Mouse (Mus musculus) telencephalon, adult 2 months (tissue): ENCODE data around the gene Slc22a16.
A peak's percentile ranks its signal among the peaks of the same experiment; 100 is the strongest.
"Not testable (repeated sequence)": the region's sequence is repeated elsewhere in the genome, so short reads cannot be mapped to it uniquely, and the experiment has no call there.

Experiments
- DNase-seq: peaks from one replicate; pipeline ENCODE4 v3.0.0-alpha.2; 2011; ENCODE audit warnings: low read depth, low spot score

Slc22a16 gene

GRCm38 (mm10) chr10:40570036-40570435, at the start of gene Slc22a16:
TSS of gene Slc22a16 (plus strand) at chr10:40570336.
- DNase-seq, result no peak

GRCm38 (mm10) chr10:40521579-40521978, 48.6 kb upstream of the Slc22a16 start:
- no peak for DNase-seq

GRCm38 (mm10) chr10:40523312-40523975, 46.7 kb upstream of the Slc22a16 start:
- peak; percentile 59 for DNase-seq

DNA sequence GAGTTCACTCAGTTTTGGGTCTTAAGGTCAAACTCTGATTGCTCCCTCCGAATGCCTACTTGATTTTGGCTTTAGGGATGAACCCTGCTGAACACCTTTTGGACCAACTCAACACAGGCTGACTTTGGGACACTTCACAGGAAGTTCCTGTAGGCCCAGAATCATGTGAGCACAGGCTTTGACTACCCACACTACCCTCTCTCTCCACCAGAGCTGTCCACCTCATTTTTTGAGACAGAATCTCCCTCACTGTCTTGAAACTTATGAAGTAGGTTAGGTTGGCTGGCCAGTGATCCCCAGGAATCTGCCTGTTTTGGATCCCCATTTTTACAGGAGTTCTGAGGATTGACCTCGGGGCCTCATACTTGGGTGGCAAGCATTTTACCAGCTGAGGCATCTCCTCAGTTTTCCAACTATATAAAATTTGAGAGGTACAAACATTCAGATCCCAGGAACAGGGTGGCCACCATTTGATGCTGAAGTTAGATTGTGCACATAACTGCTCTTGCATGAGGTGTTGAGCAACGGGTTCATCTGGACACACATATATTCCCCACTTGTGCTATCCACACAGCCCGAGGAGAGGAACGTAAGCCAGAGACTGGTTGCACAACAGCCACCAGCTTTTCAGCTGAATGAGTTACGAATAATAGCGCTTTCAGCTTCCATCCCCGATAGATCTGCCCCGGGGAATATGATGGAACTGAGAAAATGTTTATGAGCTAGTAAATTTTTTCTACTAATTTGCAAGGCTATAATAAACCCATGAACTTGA, 45.9 kb upstream of the Slc22a16 start:
- no peak for DNase-seq

GRCm38 (mm10) chr10:40524991-40525390, 45.1 kb upstream of the Slc22a16 start:
- DNase-seq, result no peak

- no peak for DNase-seq
These were observed 44.5 kb upstream of the Slc22a16 start for GRCm38 (mm10) chr10:40525616-40526155.

DNA sequence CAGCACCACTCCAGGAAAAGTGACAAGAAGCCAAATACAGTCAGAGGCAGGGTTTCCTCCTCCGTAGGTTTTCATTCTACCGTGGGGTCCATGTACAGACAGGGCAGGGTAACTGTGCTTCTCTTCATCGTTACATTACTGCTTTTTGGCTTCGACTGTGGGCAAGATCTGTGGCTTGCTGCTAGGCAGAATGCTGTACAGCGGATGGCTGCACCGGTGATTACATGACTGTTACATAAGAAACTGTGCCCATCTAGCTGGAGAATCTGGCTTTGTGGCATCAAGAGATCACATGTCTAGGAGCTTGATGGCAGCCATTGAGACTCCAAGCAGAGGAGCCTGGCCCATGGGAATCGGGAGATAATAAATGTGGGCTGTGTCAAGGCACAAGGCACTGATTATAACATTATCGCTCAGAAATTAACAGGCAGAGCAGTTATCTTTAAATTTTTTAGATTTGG, 43.8 kb upstream of the Slc22a16 start:
- no peak for DNase-seq

GRCm38 (mm10) chr10:40526986-40527385, 43.1 kb upstream of the Slc22a16 start:
- DNase-seq, result no peak

GRCm38 (mm10) chr10:40527573-40527972, 42.6 kb upstream of the Slc22a16 start:
- DNase-seq, result no peak

GRCm38 (mm10) chr10:40528668-40529067, 41.5 kb upstream of the Slc22a16 start:
- DNase-seq, result no peak

- DNase-seq, result no peak
These were observed 40.5 kb upstream of the Slc22a16 start for GRCm38 (mm10) chr10:40529617-40530016.

DNA sequence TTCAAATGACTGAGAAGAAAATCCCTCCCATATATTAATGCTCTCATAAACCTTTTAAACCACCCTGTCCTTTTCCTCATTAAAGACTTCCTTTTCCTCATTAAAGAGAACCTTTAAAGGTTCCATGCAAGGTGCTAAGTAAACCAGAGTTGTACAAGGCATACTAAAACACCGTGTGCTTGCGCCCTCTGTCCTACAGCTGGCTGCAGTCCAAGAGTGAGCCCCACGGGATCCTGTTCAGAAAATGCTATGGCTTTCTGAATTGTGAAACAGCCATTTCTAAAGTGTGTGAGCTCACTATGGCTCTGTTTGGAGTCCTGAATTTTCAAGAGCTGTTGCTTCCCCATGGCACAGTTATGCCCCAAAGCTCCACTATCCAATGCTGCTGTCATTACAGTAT, 39.5 kb upstream of the Slc22a16 start:
- DNase-seq, result no peak

- not testable (repeated sequence) for DNase-seq
These were observed 37.5 kb upstream of the Slc22a16 start for GRCm38 (mm10) chr10:40532586-40532985.

DNA sequence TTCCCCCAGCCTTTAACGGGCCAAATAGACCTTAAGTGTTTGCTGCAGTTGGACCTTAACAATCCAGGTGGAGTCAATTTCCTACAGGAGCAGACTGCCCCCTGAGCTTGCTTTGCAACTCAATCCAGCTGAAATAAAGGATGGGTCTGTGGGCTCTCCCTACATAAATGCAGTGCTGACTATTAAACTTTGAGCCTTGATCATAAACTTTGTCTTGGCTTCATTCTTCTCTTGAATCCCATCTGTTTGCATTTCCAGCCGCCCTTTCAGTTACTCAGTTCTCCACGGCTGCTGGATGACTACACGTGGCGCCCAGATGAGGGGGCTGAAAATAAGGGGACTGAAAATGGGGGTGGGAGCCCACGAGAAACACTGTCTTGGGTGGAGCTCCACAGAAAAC, 28.8 kb upstream of the Slc22a16 start:
- no peak for DNase-seq

GRCm38 (mm10) chr10:40549317-40549716, 20.8 kb upstream of the Slc22a16 start:
- DNase-seq, result no peak

- DNase-seq, result no peak
These were observed 18.3 kb upstream of the Slc22a16 start for GRCm38 (mm10) chr10:40551801-40552200.

GRCm38 (mm10) chr10:40565695-40566094, 4.4 kb upstream of the Slc22a16 start:
- not testable (repeated sequence) for DNase-seq

DNA sequence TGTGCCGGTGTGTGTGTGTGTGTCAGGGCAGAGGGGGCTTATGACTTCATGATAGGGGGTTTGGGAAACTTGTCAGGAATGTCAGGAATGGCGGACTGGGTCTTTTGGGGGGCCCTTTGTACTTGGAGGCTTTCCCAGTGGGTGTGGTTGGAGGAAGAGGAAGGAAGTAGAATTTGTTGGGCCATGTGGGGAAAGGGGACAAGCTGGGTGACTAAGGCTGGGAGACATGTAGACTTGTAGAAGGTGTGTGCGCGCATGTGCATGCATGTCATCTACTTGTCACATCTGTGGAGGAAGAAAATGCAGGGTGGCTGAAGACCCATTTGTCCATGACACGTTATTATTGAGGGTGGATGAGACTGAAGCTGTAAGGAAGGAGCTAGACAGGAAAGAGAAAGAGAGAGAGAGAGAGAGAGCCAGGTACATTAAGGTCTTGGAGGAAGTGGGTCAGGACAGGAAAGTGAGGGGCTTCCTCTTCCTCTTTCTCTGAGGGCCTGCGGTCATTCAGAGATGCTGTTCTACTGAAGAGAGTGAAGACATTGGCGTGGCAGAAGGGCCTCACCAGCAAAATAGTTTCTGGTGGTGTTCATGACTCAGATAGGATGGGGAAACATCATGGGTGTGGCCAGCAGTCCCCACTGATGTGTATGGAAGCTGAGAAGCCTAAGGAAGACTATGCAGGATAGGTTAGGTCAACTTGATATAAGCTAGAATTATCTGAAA, 5.9 kb downstream of the Slc22a16 start:
- no peak for DNase-seq

DNA sequence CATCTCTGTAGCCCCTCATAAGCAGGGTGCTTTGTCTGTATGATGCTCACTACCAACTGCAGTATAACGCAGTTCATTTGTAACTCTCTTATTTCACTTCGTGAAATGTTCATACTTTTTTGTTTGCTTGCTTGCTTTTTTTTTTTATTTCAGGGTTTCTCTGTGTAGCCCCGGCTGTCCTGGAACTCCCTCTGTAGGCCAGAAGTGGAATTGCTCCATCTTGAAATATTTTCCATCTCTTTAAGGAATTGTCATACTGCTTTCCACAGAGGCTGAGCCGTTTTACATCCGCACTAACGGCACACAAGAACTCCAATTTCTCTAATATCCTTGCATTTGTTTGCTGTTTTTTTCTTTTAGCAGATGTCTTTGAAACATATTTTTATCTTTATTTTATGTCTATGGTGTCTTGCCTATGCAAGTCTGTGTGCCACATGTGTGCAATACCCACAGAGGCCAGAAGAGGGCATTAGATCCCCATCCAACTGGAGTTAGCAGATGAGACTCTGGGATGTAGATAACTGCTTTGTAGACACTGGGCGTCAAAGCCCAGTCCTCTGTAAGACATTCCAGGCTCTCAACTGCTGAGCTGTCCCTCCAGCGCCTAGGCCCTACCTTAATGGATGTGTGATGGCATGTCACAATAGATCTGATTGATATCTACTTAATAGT, 13.6 kb downstream of the Slc22a16 start:
- DNase-seq, result no peak

GRCm38 (mm10) chr10:40592186-40592585, 22.1 kb downstream of the Slc22a16 start:
- peak; percentile 47 for DNase-seq

GRCm38 (mm10) chr10:40597177-40597576, 27.0 kb downstream of the Slc22a16 start:
- DNase-seq, result no peak
